Mouse (Mus musculus): Measurements from ENCODE around the gene Cav3. TPM values are rescaled to one million over a fixed set of nuclear protein-coding genes. Genes with fewer than 3 reads are reported as not detected.

Cav3 gene
- polyA plus RNA-seq, 1 experiment from 2014 or later = not detected

DNA sequence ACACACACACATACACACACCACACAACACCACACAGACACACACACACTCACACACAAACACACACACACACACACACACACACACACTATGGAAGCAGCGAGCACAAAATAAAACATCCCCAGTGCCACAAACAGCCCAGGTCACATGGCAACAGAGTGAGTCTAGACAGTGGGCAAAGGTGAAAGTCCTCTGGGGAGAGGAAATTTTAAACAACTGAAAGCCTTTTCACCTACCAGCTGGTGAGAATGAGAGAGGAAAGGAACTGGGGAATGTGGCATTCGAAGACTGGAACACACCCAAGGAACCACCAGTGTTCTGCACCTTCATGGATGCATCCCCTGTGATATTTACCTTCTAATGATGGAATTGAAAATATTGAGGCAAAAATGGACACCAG is 40.2 kb downstream of the Cav3 start:
- H3K9me3 ChIP-seq (replicated peaks; ENCODE audit: control insufficient read depth, low read length) = no peaks in the 10 kb centered on the region
- H3K9ac ChIP-seq (ENCODE audit: low read length) = no peak overlapping the region
- no peak overlapping the region for H3K27ac ChIP-seq (ENCODE audit: low read depth, low read length)
- ATAC-seq = no peak
- no peaks in the 10 kb centered on the region for H3K27me3 ChIP-seq (replicated peaks; ENCODE audit: control insufficient read depth, insufficient read depth, low read length)
- H3K4me1 ChIP-seq (ENCODE audit: control insufficient read depth, insufficient read depth, low read length) = no peaks in the 10 kb centered on the region
- no peak for DNase-seq (ENCODE audit: low spot score)
- no peak overlapping the region for H3K4me3 ChIP-seq (ENCODE audit: low read depth, low read length)
- no peak overlapping the region for H3K4me2 ChIP-seq (ENCODE audit: low read length)
- H3K36me3 ChIP-seq (ENCODE audit: control insufficient read depth, insufficient read depth, low read length) = no peaks in the 10 kb centered on the region
- WGBS = 95% methylated on average over 2 of the region's 2 CpGs

DNA sequence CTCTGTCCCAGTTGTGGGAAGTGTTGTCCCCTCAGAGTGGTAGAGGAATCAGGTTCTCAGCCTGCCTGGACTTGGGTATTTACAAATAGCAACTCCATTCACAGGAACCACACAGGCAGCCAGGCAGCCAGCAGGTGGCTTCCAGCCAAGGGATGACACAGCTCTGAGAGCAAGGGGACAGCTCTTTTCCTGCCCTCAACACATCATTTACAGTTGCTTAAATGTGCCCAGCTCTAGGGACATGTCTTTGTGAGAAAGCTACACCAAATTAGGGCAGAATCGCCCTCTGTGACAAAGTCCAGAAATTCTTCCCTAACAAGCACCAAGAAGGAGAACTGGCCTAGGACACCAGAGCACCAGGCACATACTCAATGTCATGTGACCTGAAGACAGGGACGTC is 41.9 kb downstream of the Cav3 start:
- H3K4me1 ChIP-seq (ENCODE audit: control insufficient read depth, insufficient read depth, low read length) = no peaks in the 10 kb centered on the region
- no peak overlapping the region for H3K4me2 ChIP-seq (ENCODE audit: low read length)
- no peak overlapping the region for H3K4me3 ChIP-seq (ENCODE audit: low read depth, low read length)
- H3K27me3 ChIP-seq (replicated peaks; ENCODE audit: control insufficient read depth, insufficient read depth, low read length) = no peaks in the 10 kb centered on the region
- no peak overlapping the region for H3K27ac ChIP-seq (ENCODE audit: low read depth, low read length)
- no peak for DNase-seq (ENCODE audit: low spot score)
- H3K36me3 ChIP-seq (ENCODE audit: control insufficient read depth, insufficient read depth, low read length) = no peaks in the 10 kb centered on the region
- 89% methylated on average over 2 of the region's 2 CpGs for WGBS
- H3K9me3 ChIP-seq (replicated peaks; ENCODE audit: control insufficient read depth, low read length) = no peaks in the 10 kb centered on the region
- no peak overlapping the region for H3K9ac ChIP-seq (ENCODE audit: low read length)
- ATAC-seq = no peak

DNA sequence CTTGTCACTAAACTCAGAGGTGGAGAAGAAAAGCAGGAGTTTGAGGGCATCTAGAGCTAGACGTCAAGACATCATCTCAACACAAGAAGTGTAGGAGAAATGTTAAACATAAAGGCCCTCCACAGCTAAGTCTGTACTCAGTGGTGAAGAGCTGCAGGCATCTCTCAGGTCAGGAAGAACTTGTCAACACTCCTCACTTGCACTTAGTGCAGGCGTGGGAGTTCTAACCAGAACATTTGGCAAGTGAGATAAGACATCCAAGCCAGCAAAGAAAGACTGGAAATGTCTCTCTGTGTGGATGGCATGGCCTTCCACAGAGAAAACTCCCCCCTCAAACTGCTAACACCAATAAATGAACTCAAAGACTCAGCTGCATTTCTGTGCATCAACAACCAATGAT is 48.3 kb downstream of the Cav3 start:
- no peak overlapping the region for H3K4me3 ChIP-seq (ENCODE audit: low read depth, low read length)
- H3K36me3 ChIP-seq (ENCODE audit: control insufficient read depth, insufficient read depth, low read length) = no peaks in the 10 kb centered on the region
- no peak overlapping the region for H3K4me2 ChIP-seq (ENCODE audit: low read length)
- 87% methylated on average over 2 of the region's 2 CpGs for WGBS
- H3K27me3 ChIP-seq (replicated peaks; ENCODE audit: control insufficient read depth, insufficient read depth, low read length) = no peaks in the 10 kb centered on the region
- no peaks in the 10 kb centered on the region for H3K4me1 ChIP-seq (ENCODE audit: control insufficient read depth, insufficient read depth, low read length)
- no peaks in the 10 kb centered on the region for H3K9me3 ChIP-seq (replicated peaks; ENCODE audit: control insufficient read depth, low read length)
- H3K9ac ChIP-seq (ENCODE audit: low read length) = no peak overlapping the region
- DNase-seq (ENCODE audit: low spot score) (no peak), ATAC-seq (no peak)
- H3K27ac ChIP-seq (ENCODE audit: low read depth, low read length) = no peak overlapping the region

DNA sequence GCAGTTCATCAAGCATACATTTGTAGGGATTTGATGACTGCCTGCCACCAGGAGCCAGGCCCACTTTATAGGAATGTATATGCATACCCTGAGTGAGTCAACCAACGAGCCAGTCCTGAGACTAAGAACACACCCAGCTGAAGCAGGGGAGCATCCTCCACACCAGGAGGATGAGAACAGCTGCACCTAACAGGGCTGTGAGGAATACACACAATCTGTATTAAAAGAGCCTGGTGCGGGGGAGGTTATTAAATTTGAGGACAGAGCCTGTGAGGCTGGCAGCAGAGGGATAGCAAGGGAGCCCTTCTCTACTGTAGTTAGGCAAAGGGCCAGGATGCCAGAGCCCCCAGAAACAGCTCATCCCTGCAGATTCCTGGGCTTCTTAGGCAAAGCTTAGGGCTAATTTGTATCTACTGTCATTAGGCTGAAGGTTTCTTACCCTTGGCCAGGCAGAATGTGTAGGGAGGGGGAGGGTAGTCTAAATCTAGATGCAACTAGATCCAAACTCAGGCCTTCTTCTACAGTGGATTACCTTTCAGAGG is 50.4 kb downstream of the Cav3 start:
- Histone ChIP-seq H3K4me2 (ENCODE audit: low read length) (no peak overlapping the region), H3K36me3 (ENCODE audit: control insufficient read depth, insufficient read depth, low read length) (no peaks in the 10 kb centered on the region), H3K27me3 (replicated peaks; ENCODE audit: control insufficient read depth, insufficient read depth, low read length) (no peaks in the 10 kb centered on the region), H3K4me3 (ENCODE audit: low read depth, low read length) (no peak overlapping the region), H3K9me3 (replicated peaks; ENCODE audit: control insufficient read depth, low read length) (no peaks in the 10 kb centered on the region), H3K27ac (ENCODE audit: low read depth, low read length) (no peak overlapping the region), H3K9ac (ENCODE audit: low read length) (no peak overlapping the region), H3K4me1 (ENCODE audit: control insufficient read depth, insufficient read depth, low read length) (no peaks in the 10 kb centered on the region)
- 40% methylated on average over 2 of the region's 2 CpGs for WGBS
- ATAC-seq = no peak; the same call in 1 of the 2 replicates
- no peak for DNase-seq (ENCODE audit: low spot score)

DNA sequence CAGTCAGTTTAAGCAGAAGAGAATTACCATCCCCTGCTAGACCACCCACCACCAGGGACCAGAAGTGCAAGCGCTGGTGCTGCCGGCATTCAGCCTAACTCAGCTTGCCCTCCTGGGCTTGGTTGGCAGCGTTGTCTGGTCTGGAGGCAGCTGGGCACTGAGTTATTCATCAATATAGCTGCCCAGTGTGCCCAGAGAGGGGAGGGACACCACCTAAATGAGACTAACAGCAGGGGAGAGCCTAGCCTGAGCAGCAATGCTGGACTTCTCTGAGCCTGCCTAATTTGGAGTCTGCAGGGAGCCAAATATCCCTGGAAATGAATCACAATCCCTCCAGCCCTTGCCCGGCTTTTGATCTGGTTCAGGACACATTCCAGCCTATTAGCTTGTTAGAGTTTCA is 51.0 kb downstream of the Cav3 start:
- WGBS = 1% methylated on average over 4 of the region's 4 CpGs
- H3K4me2 ChIP-seq (ENCODE audit: low read length) = no peak overlapping the region
- ATAC-seq = peak; percentile 71; the same call in 1 of the 2 replicates

DNA sequence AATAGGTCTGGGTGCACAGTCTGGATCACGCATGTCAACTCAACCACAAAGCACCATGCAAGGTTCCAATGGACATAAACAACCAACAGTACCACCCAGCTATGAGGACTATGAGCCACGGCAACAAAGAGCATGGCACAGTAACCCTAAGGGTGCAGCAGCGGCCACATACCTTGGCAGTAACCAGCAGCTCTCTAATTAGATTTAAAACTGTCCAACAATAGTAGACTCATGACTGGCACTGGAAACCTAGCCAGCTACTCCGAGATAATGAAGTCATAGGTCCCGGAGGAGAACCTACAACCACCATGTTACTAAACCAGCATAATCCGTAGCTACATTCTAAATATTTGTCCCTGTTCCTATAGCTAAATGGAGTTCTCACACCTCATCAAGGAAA is 55.3 kb downstream of the Cav3 start:
- H3K9me3 ChIP-seq (replicated peaks; ENCODE audit: control insufficient read depth, low read length) = no peaks in the 10 kb centered on the region
- H3K36me3 ChIP-seq (ENCODE audit: control insufficient read depth, insufficient read depth, low read length) = no peaks in the 10 kb centered on the region
- no peak overlapping the region for H3K4me3 ChIP-seq (ENCODE audit: low read depth, low read length)
- peaks cover 4% of the 10 kb centered on the region; the same call in 1 of the 2 replicates for H3K4me1 ChIP-seq (ENCODE audit: control insufficient read depth, insufficient read depth, low read length)
- no peaks in the 10 kb centered on the region for H3K27me3 ChIP-seq (replicated peaks; ENCODE audit: control insufficient read depth, insufficient read depth, low read length)
- DNase-seq (ENCODE audit: low spot score) (no peak), ATAC-seq (no peak)
- no peak overlapping the region for H3K9ac ChIP-seq (ENCODE audit: low read length)
- H3K27ac ChIP-seq (ENCODE audit: low read depth, low read length) = no peak overlapping the region
- no peak overlapping the region for H3K4me2 ChIP-seq (ENCODE audit: low read length)
- 85% methylated on average over 6 of the region's 6 CpGs for WGBS

More for the DNA sequence above, 51.0 kb downstream of the Cav3 start:
- Histone ChIP-seq H3K27ac (ENCODE audit: low read depth, low read length) (no peak overlapping the region), H3K27me3 (replicated peaks; ENCODE audit: control insufficient read depth, insufficient read depth, low read length) (no peaks in the 10 kb centered on the region), H3K4me3 (ENCODE audit: low read depth, low read length) (no peak overlapping the region), H3K9ac (ENCODE audit: low read length) (no peak overlapping the region), H3K36me3 (ENCODE audit: control insufficient read depth, insufficient read depth, low read length) (no peaks in the 10 kb centered on the region), H3K4me1 (ENCODE audit: control insufficient read depth, insufficient read depth, low read length) (no peaks in the 10 kb centered on the region), H3K9me3 (replicated peaks; ENCODE audit: control insufficient read depth, low read length) (no peaks in the 10 kb centered on the region)
- peak; percentile 63 for DNase-seq (ENCODE audit: low spot score)

DNA sequence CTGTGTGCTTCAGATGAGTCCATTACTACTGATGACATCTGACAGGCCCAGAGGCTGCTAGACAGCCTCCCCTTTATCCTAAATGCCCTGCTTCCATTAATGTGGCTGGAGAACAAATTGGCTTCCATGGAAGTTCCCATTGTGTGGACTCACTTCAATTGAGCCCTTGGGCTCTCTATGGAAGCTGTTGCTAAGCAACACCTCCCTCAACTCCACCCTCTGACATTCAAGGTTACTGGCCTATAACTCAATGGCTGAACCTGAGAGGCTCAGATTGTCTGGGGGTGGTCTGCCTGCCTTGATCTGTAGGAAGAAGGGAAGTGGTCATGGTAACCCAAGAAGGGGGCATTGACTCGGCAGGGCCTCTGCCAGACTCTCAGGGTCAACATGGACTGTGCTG is 57.2 kb downstream of the Cav3 start:
- no peak overlapping the region for H3K4me3 ChIP-seq (ENCODE audit: low read depth, low read length)
- no peaks in the 10 kb centered on the region for H3K27me3 ChIP-seq (replicated peaks; ENCODE audit: control insufficient read depth, insufficient read depth, low read length)
- H3K4me1 ChIP-seq (ENCODE audit: control insufficient read depth, insufficient read depth, low read length) = peaks cover 4% of the 10 kb centered on the region; the same call in 1 of the 2 replicates
- peak; percentile 37 for DNase-seq (ENCODE audit: low spot score)
- H3K4me2 ChIP-seq (ENCODE audit: low read length) = no peak overlapping the region
- no peak overlapping the region for H3K9ac ChIP-seq (ENCODE audit: low read length)
- H3K27ac ChIP-seq (ENCODE audit: low read depth, low read length) = no peak overlapping the region
- no peaks in the 10 kb centered on the region for H3K36me3 ChIP-seq (ENCODE audit: control insufficient read depth, insufficient read depth, low read length)
- ATAC-seq = peak; percentile 54
- no peaks in the 10 kb centered on the region for H3K9me3 ChIP-seq (replicated peaks; ENCODE audit: control insufficient read depth, low read length)
- WGBS = 4% methylated on average over 1 of the region's 1 CpGs

DNA sequence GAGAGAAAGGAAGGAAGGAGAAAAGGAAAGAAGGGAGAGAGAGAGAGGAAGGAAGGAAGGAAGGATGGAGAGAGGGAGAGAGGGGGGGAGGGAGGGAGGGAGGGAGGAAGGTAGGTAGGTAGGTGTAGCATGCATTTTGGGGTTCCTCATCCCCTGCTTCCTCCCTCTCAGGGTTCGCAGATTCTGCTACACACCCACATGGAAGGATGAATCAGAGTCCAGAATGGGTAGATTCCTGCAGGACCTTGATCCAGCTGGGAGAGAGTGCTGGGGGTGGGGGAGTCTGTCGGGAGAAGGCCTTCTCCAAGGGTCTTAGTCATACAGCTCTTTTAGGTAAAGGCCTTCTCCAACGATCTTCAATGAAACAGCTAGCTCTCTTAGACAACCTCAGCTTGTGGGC is 58.3 kb downstream of the Cav3 start:
- no peaks in the 10 kb centered on the region for H3K36me3 ChIP-seq (ENCODE audit: control insufficient read depth, insufficient read depth, low read length)
- H3K4me2 ChIP-seq (ENCODE audit: low read length) = no peak overlapping the region
- DNase-seq (ENCODE audit: low spot score) (no peak), ATAC-seq (no peak)
- H3K9me3 ChIP-seq (replicated peaks; ENCODE audit: control insufficient read depth, low read length) = no peaks in the 10 kb centered on the region
- H3K4me1 ChIP-seq (ENCODE audit: control insufficient read depth, insufficient read depth, low read length) = peaks cover 4% of the 10 kb centered on the region; the same call in 1 of the 2 replicates
- H3K27ac ChIP-seq (ENCODE audit: low read depth, low read length) = no peak overlapping the region
- 88% methylated on average over 3 of the region's 3 CpGs for WGBS
- no peaks in the 10 kb centered on the region for H3K27me3 ChIP-seq (replicated peaks; ENCODE audit: control insufficient read depth, insufficient read depth, low read length)
- no peak overlapping the region for H3K4me3 ChIP-seq (ENCODE audit: low read depth, low read length)
- no peak overlapping the region for H3K9ac ChIP-seq (ENCODE audit: low read length)

DNA sequence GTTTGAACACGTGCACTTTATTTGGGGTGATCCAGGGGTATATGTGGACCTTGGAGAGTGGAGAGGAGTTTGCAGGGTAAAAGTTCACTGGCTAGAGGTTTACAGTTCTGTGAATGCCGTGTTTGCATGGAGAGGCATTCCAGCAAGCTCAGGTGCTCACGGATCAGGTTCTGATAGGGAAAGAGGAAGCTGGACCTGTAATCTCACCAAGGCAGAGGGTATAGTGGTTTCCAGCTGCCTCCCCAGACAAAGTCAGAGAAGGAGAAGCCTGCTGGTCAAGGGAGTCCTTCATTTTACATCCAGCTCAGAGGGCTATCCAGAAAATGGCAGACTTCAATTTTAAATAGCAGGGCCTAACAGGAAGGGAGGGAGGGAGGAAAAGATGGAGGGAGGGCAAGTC is 58.7 kb downstream of the Cav3 start:
- Histone ChIP-seq H3K27me3 (replicated peaks; ENCODE audit: control insufficient read depth, insufficient read depth, low read length) (no peaks in the 10 kb centered on the region), H3K4me2 (ENCODE audit: low read length) (no peak overlapping the region), H3K4me3 (ENCODE audit: low read depth, low read length) (no peak overlapping the region), H3K9me3 (replicated peaks; ENCODE audit: control insufficient read depth, low read length) (no peaks in the 10 kb centered on the region), H3K9ac (ENCODE audit: low read length) (no peak overlapping the region), H3K4me1 (ENCODE audit: control insufficient read depth, insufficient read depth, low read length) (peaks cover 4% of the 10 kb centered on the region; the same call in 1 of the 2 replicates), H3K36me3 (ENCODE audit: control insufficient read depth, insufficient read depth, low read length) (no peaks in the 10 kb centered on the region), H3K27ac (ENCODE audit: low read depth, low read length) (no peak overlapping the region)
- DNase-seq (ENCODE audit: low spot score) = no peak
- WGBS = 88% methylated on average over 3 of the region's 3 CpGs
- no peak for ATAC-seq
